Mouse (Mus musculus) layer of hippocampus, adult 11-12 months (tissue): ENCODE data around the gene Ddah1.

Experiments used
- DNase-seq: peaks from one replicate; pipeline ENCODE4 v3.0.0; 2022; ENCODE audit warnings: low spot score

The Ddah1 gene

DNA sequence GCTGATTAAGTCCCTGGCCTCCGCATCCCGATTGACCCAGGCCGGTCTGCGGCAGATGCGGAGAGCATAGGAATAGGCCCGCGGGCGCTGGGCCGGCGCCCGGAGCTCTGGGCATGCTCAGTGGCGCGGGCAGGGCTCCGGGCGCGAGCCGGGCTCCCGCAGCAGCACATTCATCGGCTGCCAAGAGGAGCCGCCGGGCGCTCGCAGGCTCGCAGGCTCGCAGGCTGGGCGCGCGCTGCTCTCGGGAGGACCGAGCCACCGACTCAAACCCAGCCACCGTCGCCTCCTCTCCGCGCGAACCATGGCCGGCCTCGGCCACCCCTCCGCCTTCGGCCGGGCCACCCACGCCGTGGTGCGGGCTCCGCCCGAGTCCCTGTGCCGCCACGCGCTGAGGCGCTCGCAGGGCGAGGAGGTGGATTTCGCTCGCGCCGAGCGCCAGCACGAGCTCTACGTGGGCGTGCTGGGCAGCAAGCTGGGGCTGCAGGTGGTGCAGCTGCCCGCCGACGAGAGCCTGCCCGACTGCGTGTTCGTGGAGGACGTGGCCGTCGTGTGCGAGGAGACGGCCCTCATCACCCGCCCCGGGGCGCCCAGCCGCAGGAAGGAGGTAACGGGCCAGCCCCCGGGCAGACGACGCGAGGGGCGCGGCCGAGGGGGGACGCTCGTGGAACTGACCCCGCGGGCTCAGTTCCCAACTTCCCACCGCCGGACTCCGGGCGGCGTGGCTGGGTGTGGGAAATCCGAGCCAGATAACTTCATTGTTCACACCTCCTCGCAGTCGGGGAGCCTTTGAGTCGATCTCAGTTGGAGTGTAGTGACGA is at the start of gene Ddah1:
TSS of gene Ddah1 (plus strand) at position 115 of the 818 bp plus-strand sequence.
- peak; percentile 46 for DNase-seq

- no peak for DNase-seq
These were observed 42.6 kb upstream of the Ddah1 start for GRCm38 (mm10) chr3:145715923-145716322.

- no peak for DNase-seq
These were observed 38.8 kb upstream of the Ddah1 start for GRCm38 (mm10) chr3:145719660-145720059.

- no peak for DNase-seq
These were observed 33.4 kb upstream of the Ddah1 start for GRCm38 (mm10) chr3:145725078-145725477.

- no peak for DNase-seq
These were observed 30.1 kb upstream of the Ddah1 start for GRCm38 (mm10) chr3:145728336-145728735.

DNA sequence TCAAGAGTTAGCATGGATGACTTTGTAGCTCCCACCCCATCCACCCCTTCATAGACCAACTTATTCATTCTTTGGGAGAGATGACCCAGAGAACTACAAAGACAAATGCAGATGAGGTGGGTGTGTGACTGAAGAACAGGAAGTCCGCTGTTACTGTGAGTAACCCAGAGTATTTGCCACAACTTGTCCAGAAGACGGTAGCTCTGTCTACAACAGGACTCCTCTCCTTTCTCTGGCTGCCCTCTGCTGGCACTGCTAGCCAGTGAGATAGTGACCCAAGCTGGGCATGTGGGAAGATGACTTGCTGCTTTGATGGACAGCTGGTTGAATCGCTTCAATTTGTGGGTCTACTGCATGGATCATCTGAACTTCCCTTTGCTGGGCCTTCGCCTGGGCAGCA is 28.9 kb upstream of the Ddah1 start:
- no peak for DNase-seq

DNA sequence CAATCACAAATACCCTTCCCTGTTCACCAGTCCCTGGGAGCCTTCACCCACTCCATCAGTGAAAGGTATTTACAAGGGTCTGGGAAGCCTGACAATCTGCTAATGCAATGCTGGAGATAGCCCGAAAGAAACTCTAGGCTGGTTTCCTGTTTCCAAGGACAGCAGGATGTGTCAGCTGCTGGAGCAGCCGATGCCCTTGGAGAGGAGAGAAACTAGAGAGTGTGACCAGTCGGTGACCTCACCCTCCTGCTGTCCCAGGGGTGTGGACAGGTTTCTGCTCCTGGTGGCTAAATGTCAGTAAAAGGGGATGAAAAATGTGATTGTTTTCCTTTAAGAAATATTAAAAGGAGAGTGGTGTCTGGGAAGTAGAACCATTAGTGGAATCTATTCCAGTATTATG is 28.4 kb upstream of the Ddah1 start:
- DNase-seq: no peak

GRCm38 (mm10) chr3:145734857-145735256 is 23.6 kb upstream of the Ddah1 start:
- no peak for DNase-seq

- DNase-seq: no peak
These were observed 21.9 kb upstream of the Ddah1 start for GRCm38 (mm10) chr3:145736562-145736961.

DNA sequence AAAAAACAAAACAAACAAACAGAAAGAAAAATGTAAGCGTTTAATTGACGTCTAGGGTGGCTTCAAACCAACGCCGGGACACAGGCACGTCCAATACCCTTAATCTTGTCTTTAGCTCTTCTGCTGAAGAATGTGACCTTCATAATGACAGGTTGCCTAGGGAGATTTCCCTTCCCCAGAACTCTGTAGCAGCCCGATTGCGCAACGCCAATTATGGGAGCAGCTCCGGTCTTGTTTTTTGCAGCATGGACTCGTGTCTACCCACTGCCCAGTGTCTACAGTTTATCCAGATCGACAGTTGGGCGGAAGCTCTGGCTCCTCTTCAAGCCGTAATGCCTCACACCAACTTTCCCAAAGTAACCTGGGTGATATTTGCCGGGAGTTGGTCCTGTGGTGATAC is 19.8 kb upstream of the Ddah1 start:
- no peak for DNase-seq

DNA sequence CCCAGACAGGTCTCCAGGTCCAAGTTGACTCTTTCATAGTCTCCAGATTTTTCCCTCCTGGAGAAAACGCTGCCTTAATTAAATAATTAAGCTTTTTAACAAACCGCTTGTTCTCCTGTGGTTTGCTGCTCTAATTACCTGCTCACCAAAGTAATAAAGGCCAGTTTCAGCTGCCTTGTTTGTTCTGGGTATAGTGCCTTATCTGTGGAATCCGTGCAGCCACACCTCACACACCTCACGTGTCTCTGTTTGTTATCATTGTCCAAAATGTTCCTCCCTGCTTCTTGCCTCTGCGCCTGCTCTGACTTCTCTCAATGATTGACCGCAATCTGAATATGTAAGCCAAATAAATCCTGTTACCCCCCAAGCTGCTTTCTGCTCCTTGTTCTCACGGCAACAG is 18.6 kb upstream of the Ddah1 start:
- no peak for DNase-seq

DNA sequence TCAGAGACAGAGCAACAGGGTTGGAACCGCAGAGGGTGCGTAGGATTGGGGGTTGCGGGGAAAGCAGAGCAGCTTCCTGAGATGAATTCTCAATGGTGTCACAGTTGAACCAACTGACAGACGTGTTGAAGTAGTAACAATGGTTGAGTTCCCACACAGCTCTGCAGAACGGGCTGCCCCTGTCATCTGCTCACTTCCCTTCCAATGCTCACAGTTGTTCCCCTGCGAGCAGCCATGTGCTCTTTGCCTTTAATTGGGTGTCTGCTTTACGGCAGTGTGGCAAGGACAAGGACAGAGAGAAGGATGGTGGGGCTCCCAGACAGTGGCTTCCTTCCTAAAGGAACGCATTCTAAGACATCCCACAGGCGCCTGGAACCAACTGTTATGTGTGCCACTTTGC is 15.4 kb upstream of the Ddah1 start:
- peak; percentile 30 for DNase-seq

DNA sequence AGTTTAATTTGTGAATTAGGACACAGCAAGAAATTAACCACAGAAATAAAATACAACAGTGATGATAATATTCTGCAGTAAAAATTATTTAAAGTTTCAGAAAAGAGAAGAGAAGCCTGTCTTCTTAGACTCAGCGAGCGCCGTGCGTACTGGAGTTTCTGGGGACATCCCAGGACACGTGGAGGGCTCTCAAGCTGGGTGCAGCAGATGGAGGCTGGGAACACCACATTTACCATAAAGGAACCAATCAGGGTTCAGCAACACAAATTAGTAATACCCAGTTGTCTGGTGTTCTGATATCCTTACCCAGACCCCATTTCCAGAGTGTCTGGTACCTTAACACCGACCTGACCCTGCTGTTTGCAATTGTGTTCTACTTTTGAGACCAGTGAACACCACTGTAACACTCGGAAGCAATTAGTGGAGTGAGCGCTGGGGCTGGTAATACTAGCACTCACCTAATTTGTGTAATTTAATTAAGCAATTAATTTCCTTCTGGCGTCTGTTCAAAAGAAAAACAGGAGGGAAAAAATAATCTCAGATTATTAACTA is 14.9 kb upstream of the Ddah1 start:
- DNase-seq: no peak

DNA sequence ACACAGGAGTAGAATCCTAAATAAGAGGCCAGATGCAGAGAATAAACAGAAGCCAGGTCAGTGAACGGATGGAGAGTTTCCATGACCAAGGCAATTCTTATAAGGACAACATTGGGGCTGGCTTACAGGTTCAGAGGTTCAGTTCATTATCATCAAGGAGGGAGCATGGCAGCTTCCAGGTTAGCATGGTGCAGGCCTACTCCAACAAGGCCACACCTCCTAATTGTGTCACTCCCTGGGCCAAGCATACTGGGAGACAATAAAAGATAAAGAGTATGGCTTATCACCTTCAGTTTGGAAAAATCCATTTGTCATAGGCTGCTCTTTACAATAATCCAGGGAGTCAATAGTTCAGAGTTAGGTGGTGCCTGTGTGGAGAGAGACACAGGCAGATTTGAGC is 9.8 kb upstream of the Ddah1 start:
- no peak for DNase-seq

GRCm38 (mm10) chr3:145756457-145756856 is 2.0 kb upstream of the Ddah1 start:
- DNase-seq: no peak

- DNase-seq: no peak
These were observed 1.3 kb upstream of the Ddah1 start for GRCm38 (mm10) chr3:145757177-145757576.

DNA sequence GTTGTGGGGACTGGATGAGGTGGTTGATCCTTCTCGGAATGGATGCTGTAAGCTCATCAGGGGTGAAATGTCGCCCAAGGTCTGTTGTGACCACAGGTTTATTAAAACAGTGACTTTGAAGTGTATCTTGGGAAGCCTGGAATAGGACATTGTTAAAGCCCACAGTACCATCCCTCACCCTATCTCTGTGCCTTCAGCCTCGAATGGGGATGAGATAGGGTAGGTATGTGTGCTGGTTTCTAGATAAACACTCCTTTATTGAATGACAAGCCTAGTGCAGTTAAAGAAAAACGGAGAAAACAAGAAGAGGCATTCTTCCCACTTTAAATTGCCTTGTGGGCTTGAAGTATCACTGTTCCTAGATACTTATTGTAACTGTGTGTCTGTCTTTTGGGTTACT is 631 bp upstream of the Ddah1 start:
- no peak for DNase-seq

- DNase-seq: no peak
These were observed 1.1 kb downstream of the Ddah1 start for GRCm38 (mm10) chr3:145759379-145760209.

GRCm38 (mm10) chr3:145760547-145760946 is 2.1 kb downstream of the Ddah1 start:
- no peak for DNase-seq

GRCm38 (mm10) chr3:145761501-145762170 is 3.2 kb downstream of the Ddah1 start:
- no peak for DNase-seq

- DNase-seq: no peak
These were observed 4.6 kb downstream of the Ddah1 start for GRCm38 (mm10) chr3:145762957-145763641.

- no peak for DNase-seq
These were observed 5.1 kb downstream of the Ddah1 start for GRCm38 (mm10) chr3:145763642-145763972.
